Mouse (Mus musculus) hindbrain, embryonic 16.5 days (tissue): ENCODE data around the gene Mtif3. TPM values are rescaled to one million over a fixed set of nuclear protein-coding genes. Genes with fewer than 3 reads are reported as not detected.

Source experiments
- ATAC-seq: fragments of 200-750 bp; cut with Nextera tagmentation; 2 replicates; pipeline ENCODE4 v1.8.0; 2017; ENCODE audit warnings: moderate TSS enrichment, moderate library complexity
- H3K27ac ChIP-seq: fragments of 300-500 bp; sonication (generic); 2 replicates; pipeline ENCODE4 v1.5.1; 2014; ENCODE audit warnings: low read depth, mild to moderate bottlenecking, control low read depth, low read length, moderate library complexity
- H3K27me3 ChIP-seq: fragments of 300-500 bp; sonication (generic); replicated peaks from 2 replicates; pipeline ENCODE4 v1.6.1; 2014; ENCODE audit warnings: low read length; ENCODE audit not compliant: control insufficient read depth, insufficient read depth
- H3K36me3 ChIP-seq: fragments of 300-500 bp; sonication (generic); 2 replicates; pipeline ENCODE4 v1.6.1; 2014; ENCODE audit warnings: mild to moderate bottlenecking, low read length, moderate library complexity, mixed read lengths; ENCODE audit not compliant: control insufficient read depth, insufficient read depth
- H3K4me1 ChIP-seq: fragments of 300-500 bp; sonication (generic); 2 replicates; pipeline ENCODE4 v1.6.1; 2014; ENCODE audit warnings: low read depth, low read length; ENCODE audit not compliant: control insufficient read depth, insufficient read depth
- H3K4me2 ChIP-seq: fragments of 300-500 bp; sonication (generic); 2 replicates; pipeline ENCODE4 v1.6.1; 2014; ENCODE audit warnings: mild to moderate bottlenecking, low read length, control low read depth, moderate library complexity
- H3K4me3 ChIP-seq: fragments of 300-500 bp; sonication (generic); 2 replicates; pipeline ENCODE4 v1.5.1; 2014; ENCODE audit warnings: mild to moderate bottlenecking, low read length, control low read depth, moderate library complexity
- H3K9ac ChIP-seq: fragments of 300-500 bp; sonication (generic); 2 replicates; pipeline ENCODE4 v1.6.1; 2014; ENCODE audit warnings: low read depth, mild to moderate bottlenecking, control low read depth, low read length, moderate library complexity
- H3K9me3 ChIP-seq: fragments of 300-500 bp; sonication (generic); 2 replicates; pipeline ENCODE4 v1.6.1; 2014; ENCODE audit warnings: mild to moderate bottlenecking, low read length, moderate library complexity; ENCODE audit not compliant: control insufficient read depth
- WGBS: fragments of 180-500 bp; shearing (Covaris S2); extraction: QIAGEN DNeasy Blood & Tissue Kit; methylation state at CpG from one replicate; pipeline ENCODE4 v1.1.7; 2014; 5-methylcytosine and 5-hydroxymethylcytosine counted together
- polyA plus RNA-seq: library from polyadenylated mRNA; unstranded; fragments of >200 nt; fragmentation: Nextera tagmentation; extraction: Ambion mirVana; gene quantifications from 2 replicates; pipeline ENCODE4 v1.2.1, GENCODE M21; 2015

Gene Mtif3
- polyA plus RNA-seq, 1 experiment from 2014 or later = 29.2 TPM

DNA sequence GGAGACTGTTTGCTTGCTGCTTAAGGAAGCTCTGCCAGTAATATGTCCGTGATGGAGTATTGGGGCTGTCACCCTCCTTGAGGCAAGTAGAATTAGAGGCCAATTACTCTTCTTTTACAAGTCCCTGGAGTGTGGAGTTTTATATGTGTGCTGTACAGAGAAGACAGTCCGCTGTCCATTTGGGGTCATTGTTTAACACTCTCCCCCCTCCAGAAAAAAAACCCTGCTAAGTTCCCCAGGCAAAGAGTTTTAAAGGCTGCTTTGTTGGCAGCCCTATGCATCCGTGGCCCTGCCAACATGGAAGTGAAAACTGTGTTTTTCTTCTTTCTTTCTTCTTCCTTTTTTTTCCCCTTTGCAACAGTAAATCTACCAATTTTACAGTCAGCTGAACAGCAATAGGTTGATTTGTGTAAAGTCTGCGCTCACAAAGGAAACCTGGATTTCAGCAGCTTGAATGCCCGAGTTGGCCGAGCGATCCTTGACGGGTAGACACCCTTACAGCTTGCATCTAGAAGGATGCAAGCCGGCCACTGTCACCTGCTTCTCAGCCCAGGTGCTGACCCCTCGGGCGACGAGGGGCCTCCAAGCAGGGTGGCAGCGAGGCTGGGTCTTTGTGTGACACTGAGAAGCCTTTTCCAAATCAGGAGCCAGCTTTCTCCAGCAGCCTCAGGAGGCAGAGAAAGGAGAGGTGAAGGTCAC lies 5.2 kb upstream of the Mtif3 start:
- Histone ChIP-seq H3K4me1 (peaks cover 5% of the 10 kb centered on the region; the same call in 1 of the 2 replicates), H3K4me3 (no peak overlapping the region), H3K9me3 (no peaks in the 10 kb centered on the region), H3K27ac (no peak overlapping the region), H3K27me3 (no peaks in the 10 kb centered on the region), H3K4me2 (no peak overlapping the region), H3K36me3 (no peaks in the 10 kb centered on the region), H3K9ac (no peak overlapping the region)
- ATAC-seq = peak; percentile 58
- 27% methylated on average over 13 of the region's 13 CpGs for WGBS

- H3K27ac ChIP-seq = peak overlapping the region; percentile 51; the same call in 1 of the 2 replicates
- peak; percentile 41 for ATAC-seq
Measured at GRCm38 (mm10) chr5:146963937-146964278, 308 bp upstream of the Mtif3 start.

GRCm38 (mm10) chr5:146956678-146957077 lies 6.9 kb downstream of the Mtif3 start:
- Histone ChIP-seq H3K27ac (no peak overlapping the region), H3K36me3 (peaks cover 34% of the 10 kb centered on the region)
- WGBS = 93% methylated on average over 18 of the region's 18 CpGs

More at GRCm38 (mm10) chr5:146963937-146964278, 308 bp upstream of the Mtif3 start:
- peak overlapping the region; percentile 58 for H3K4me2 ChIP-seq
- WGBS = 52% methylated on average over 8 of the region's 8 CpGs
- H3K9me3 ChIP-seq = no peaks in the 10 kb centered on the region
- H3K9ac ChIP-seq = peak overlapping the region; percentile 61
- peak overlapping the region; percentile 91 for H3K4me3 ChIP-seq
- peaks cover 8% of the 10 kb centered on the region for H3K4me1 ChIP-seq
- H3K27me3 ChIP-seq = no peaks in the 10 kb centered on the region
- no peaks in the 10 kb centered on the region for H3K36me3 ChIP-seq

DNA sequence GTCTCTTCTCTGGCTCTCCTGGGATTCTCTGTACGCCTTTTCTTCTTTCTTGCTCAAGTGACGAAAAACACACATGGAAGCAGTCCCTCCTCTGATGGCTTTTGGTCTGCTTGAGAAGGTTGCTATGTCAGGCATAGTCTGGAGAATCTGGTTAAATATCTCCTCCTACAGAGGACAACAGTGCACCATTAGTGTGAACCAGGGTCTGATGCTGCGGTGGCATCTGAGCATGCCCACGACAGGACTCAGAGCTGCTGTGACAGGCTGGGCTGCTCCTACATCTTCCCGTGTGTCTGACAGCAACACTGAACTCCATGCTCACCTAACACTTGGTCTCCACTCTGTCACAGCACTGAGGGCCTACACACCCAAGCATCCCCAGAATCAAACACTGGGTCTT lies 7.9 kb downstream of the Mtif3 start:
- 84% methylated on average over 5 of the region's 5 CpGs for WGBS
- Histone ChIP-seq H3K4me2 (no peak overlapping the region), H3K9ac (no peak overlapping the region), H3K27me3 (no peaks in the 10 kb centered on the region), H3K4me1 (no peaks in the 10 kb centered on the region), H3K9me3 (no peaks in the 10 kb centered on the region), H3K27ac (no peak overlapping the region), H3K4me3 (no peak overlapping the region), H3K36me3 (peaks cover 34% of the 10 kb centered on the region)
- no peak for ATAC-seq

More at GRCm38 (mm10) chr5:146956678-146957077, 6.9 kb downstream of the Mtif3 start:
- H3K4me2 ChIP-seq = no peak overlapping the region
- H3K4me1 ChIP-seq = no peaks in the 10 kb centered on the region
- H3K4me3 ChIP-seq = no peak overlapping the region
- H3K27me3 ChIP-seq = no peaks in the 10 kb centered on the region
- no peak overlapping the region for H3K9ac ChIP-seq
- no peak for ATAC-seq
- no peaks in the 10 kb centered on the region for H3K9me3 ChIP-seq

DNA sequence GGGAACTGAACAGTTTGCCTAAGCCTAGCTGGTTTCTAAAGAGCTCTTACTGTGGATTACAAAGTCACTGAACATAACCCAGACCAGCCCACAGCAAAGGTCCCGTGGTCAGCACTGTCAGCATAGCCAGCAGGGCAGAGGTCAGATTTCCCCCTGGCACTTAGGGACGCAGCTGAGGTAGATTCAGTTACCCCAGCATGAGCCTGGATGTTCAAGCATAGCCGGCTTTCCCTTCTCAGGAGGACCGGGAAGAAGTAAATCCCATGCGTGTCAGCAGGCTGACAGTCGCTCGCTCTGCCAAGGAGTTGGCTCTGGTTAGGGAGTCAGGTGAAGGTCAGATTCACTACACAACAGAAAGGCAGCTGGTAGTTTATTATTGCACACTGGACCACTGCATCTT lies 9.0 kb downstream of the Mtif3 start:
- no peak for ATAC-seq
- 94% methylated on average over 7 of the region's 7 CpGs for WGBS
- Histone ChIP-seq H3K9me3 (no peaks in the 10 kb centered on the region), H3K36me3 (peaks cover 34% of the 10 kb centered on the region), H3K27ac (no peak overlapping the region), H3K9ac (no peak overlapping the region), H3K27me3 (no peaks in the 10 kb centered on the region), H3K4me3 (no peak overlapping the region), H3K4me2 (no peak overlapping the region), H3K4me1 (peaks cover 5% of the 10 kb centered on the region)

DNA sequence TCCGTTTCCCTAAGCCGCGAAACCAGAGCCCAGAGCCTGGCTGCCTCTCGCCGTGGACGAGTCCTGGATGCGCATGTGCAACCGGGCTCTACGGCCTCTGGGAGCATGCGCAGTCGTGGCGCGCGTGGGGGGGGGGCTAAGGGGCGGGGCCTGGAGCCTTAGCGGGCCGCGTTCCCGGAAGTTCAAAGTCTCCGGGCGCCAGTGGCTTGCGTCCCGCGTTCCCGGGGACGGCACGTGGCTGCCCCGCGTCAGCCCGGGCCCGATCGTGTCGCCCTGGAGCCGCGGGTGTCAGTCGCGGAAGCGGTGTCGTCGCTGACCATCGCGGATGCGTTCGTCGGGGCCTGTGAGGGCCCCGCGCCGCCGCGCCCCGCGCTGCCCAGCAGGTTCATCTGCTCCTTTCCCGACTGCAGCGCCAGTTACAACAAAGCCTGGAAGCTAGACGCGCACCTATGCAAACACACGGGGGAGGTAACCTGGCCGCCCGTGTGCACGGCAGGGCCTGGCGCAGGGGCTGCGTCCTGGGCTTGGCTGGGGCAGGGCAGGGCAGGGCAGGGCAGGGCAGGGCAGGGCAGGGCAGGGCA lies 15.0 kb downstream of the Mtif3 start, which contains the start of gene Gtf3a:
Gene Gtf3a, plus strand, starts transcription at position 150 of the 581 bp plus-strand sequence.
- H3K27me3 ChIP-seq = no peaks in the 10 kb centered on the region
- H3K4me3 ChIP-seq = peak within 1 kb of the TSS; percentile 64
- peak within 1 kb of the TSS; percentile 88 for H3K9ac ChIP-seq
- peaks cover 14% of the 10 kb centered on the region for H3K4me1 ChIP-seq
- peak within 1 kb of the TSS; percentile 94 for H3K4me2 ChIP-seq
- peak; percentile 95 for ATAC-seq
- under 1% methylated on average over 62 of the region's 62 CpGs for WGBS
- H3K27ac ChIP-seq = peak within 1 kb of the TSS; percentile 83
- peaks cover 14% of the 10 kb centered on the region for H3K36me3 ChIP-seq
- no peaks in the 10 kb centered on the region for H3K9me3 ChIP-seq

DNA sequence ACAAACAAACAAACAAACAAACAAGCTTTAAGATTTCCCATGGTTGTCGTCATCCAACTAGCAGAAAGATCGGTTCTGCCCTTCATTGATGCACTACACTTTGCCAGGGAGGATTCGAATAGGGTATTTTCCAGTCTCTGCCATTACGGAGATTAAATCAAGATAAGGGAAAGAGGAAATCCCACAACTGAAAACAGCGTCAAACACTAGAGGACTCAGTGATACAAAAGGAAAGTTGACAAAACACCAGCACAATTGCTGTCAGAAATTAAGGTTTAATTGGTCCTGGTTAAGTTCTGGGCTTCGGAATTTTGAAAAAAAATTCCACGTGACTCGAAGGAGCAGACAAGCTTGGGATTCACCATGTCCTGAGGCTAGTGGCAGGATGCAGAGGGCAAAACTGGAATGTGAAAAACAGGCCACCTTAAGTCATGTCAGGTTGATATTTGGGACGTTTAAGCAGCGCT lies 15.5 kb downstream of the Mtif3 start:
- peak overlapping the region; percentile 64 for H3K4me3 ChIP-seq
- WGBS = 26% methylated on average over 10 of the region's 10 CpGs
- H3K36me3 ChIP-seq = peaks cover 9% of the 10 kb centered on the region
- peak overlapping the region; percentile 88 for H3K9ac ChIP-seq
- H3K4me1 ChIP-seq = peaks cover 14% of the 10 kb centered on the region
- H3K9me3 ChIP-seq = no peaks in the 10 kb centered on the region
- ATAC-seq = no peak; the same call in 1 of the 2 replicates
- peak overlapping the region; percentile 83 for H3K27ac ChIP-seq
- H3K4me2 ChIP-seq = peak overlapping the region; percentile 94
- no peaks in the 10 kb centered on the region for H3K27me3 ChIP-seq

DNA sequence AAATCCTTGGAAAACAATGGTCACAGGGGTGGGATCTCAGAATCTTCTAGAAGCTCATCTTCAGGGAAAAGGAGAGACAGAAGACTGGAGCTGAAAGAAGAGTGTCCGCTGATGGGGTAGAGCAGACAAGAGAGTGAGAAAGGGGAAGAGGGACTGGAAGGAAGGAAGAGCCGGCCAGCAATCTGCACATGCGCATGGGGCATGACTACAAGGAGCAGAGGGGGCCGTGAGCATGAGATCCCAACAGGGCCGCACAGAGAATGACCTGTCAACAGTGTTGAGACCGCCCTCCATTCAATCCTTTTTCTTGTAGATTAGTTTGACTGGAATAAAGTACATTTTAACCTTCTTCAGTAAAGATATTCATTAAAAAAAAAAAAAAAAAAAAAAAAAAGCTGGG lies 16.1 kb downstream of the Mtif3 start:
- H3K27me3 ChIP-seq = no peaks in the 10 kb centered on the region
- H3K4me3 ChIP-seq = no peak overlapping the region
- no peak overlapping the region for H3K4me2 ChIP-seq
- H3K4me1 ChIP-seq = peaks cover 14% of the 10 kb centered on the region
- peaks cover 8% of the 10 kb centered on the region for H3K36me3 ChIP-seq
- WGBS = 89% methylated on average over 6 of the region's 6 CpGs
- no peak overlapping the region for H3K9ac ChIP-seq
- no peak overlapping the region for H3K27ac ChIP-seq
- no peak for ATAC-seq
- no peaks in the 10 kb centered on the region for H3K9me3 ChIP-seq

DNA sequence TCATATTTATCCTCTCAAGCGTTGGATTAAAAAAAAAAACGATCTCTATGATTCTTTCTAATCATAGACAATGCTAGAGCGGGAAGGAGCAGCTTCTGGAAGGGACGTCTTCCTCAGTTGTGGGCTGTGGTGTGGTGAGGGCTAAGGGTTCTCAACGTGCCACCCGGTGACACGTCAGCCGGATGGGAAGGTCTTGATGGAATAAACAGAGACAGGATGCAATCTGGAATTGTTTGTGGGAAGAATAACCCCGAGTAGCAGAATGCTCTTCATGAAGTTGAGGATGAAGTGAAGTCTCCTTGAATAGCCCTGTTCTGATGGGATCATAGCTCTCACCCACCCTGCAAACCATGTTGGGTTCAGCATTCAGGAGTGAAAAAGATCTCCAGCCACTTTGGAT lies 16.9 kb downstream of the Mtif3 start:
- Histone ChIP-seq H3K4me2 (no peak overlapping the region), H3K4me1 (peaks cover 14% of the 10 kb centered on the region), H3K9me3 (no peaks in the 10 kb centered on the region), H3K27me3 (no peaks in the 10 kb centered on the region), H3K4me3 (no peak overlapping the region), H3K9ac (no peak overlapping the region), H3K27ac (no peak overlapping the region), H3K36me3 (no peaks in the 10 kb centered on the region)
- no peak for ATAC-seq
- WGBS = 91% methylated on average over 9 of the region's 9 CpGs
